Mouse (Mus musculus): ENCODE measurements around the gene Fbxo24.

The Fbxo24 gene

GRCm38 (mm10) chr5:137562965-137563364 lies 65.8 kb downstream of the Fbxo24 start:
- DNase-seq (ENCODE audit: low read depth, low spot score): no peak
